Mouse (Mus musculus) brain, embryonic 18.5 days (tissue): ENCODE results near the gene Rcan1.
"Not testable (repeated sequence)": the region's sequence is repeated elsewhere in the genome, so short reads cannot be mapped to it uniquely, and the experiment has no call there.

ENCODE experiments used
- DNase-seq: peaks from one replicate; pipeline ENCODE4 v3.0.0-alpha.2; 2012; ENCODE audit warnings: low read depth, low spot score

Rcan1 gene

DNA sequence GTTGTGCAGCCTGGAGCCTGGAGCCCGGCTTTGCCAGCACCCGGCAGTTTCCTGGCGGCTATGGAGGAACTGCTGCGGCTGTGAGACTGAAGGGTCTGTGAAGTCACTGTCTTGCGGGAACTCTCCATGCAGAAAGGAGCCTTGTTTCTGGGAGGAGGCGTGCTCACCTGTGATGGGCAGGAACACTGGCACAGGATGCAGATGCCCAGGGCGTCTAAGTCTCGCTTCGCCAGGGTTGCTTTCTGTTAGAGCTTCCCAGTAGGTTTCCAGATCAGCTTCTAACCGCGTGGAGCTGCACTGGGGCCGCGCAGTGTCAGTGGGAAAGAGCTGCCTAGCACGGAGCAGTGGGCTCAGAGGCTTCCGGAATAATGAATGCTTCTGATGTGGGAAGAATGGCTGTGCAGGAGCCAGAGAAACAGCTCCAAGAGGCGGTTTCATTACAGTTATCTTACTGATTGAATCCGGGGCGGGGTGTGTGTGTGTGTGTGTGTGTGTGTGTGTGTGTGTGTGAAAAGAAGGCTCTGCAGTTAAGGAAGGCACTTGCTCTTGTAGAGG lies 35.2 kb downstream of the Rcan1 start:
- DNase-seq = no peak

DNA sequence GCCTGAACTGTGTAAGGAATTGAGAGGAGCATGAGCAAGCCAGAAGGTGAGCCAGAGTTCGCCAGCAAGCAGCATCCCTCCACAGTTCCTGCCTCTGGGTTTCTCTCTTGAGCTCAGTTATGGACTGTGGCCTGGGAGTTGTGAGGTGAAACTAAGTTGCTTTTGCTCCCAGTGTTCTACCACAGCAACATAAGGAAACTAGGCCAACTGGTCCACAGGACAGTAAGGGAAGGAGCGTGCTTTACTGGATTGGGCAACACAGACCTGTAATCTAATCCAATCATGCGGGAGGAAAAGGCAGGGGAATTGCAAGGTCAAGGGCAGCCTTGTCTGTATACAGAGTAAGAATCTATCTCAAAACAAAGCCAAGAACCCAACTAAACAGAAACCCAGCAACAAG lies 37.5 kb downstream of the Rcan1 start:
- no peak for DNase-seq

DNA sequence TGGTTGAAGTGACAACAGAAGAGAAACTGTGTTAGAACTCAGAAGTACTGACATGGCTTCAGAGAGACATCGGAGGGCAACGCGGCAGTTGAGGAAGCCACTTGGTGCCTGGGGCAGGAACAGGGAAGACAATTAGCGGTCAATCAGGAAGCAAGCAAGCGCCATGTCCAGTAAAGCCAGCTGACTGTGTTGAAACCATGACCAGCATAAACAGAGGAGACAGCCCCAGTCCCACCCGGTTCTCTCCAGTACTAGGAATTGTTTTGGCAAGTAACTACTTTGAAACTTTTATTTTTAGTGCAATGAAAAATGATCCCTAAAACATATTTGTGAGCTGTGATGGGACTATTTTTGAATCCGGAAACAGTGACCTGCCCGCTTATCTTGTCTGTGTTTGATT lies 39.9 kb downstream of the Rcan1 start:
- no peak for DNase-seq

DNA sequence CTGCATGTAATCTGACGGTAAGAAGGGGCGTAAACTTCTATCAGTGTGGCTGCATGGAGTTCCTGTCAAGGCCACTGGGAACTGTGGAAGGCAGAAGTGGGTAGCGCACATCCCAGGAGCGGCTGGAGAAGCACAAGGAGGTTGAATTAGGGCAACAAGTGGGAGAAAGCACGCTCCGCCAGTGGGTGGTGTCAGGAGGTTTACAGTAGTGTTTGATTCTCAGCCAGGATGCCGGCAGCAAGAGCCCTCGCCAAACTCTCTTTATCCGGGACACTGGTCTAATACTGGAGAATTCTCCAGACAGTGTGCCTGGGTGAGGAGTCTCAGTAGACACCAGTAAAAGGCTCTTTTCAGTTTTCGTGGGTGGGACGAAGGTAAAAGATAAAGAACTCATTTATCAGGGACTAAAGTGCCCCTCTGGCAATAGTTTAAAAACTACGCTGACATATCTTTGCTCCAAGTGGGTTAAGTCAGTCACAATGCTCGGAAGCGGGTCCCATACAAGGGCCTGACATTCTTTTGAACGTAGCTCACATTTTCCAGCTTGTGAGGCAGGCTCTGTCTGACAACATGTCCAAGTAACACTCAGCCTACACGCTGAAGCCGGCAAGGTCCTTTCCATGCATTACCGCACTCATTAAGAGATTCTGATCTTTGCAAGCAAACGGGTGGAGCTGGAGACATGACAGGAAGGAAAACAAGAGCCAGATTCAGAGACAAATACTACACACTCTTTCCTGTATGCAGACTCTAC lies 42.3 kb downstream of the Rcan1 start:
- no peak for DNase-seq

DNA sequence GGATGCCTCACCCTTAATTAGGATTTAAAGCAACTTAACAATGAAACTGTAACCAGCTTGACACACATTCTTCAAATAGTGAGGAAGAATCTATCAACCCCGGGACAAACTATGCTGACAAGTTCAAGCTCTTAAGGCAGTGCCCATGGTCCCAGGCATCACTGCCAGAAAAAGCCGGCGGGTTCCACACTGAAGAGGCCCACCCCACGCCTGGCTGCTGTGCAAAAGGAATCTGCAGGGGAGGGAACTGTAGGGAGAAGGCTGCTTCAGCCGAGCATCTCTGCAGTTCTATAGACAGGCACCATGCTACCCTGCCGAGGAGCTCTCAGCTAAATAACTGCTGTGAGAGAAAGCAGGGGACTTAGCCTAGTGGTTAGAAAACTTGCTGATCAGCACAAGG lies 44.0 kb downstream of the Rcan1 start:
- DNase-seq = no peak

DNA sequence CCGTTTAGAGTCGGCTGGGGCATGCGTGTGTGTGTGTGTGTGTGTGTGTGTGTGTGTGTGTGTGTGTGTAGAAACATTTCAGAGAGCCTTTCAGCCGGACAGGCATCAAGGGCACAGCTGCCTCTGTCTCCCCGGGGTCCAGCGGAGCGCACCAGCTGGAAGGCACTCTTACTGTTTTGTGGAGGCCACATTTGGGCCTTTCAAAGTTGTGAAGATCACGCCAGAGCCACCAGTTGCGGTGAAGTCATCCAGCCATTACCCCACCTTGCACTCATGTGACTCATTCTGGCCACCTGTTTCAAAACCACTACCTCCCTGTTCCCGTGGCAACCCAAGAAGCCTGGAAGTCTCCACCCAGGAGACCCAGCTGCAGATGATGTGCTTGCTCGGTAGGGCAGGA lies 44.8 kb downstream of the Rcan1 start:
- no peak for DNase-seq

DNA sequence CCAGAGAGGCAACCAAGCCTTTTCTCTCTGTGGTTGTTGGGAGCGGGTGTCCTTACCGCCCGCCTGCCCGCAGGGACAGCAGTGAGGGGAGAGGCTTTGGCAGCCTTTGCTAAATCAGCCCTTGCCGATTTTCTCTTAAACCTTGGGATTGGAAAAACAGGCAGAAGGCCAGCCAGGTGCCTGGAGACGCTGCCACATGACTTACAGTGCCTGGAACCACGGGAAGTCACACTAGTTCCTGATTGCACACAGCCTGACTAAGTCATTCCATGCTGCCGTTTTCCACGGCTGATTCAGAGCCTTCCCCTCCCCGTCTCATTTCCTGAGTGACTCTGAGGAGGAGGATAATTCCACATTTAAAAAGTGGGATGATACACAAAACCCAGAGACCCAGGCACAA lies 47.3 kb downstream of the Rcan1 start:
- DNase-seq = no peak

DNA sequence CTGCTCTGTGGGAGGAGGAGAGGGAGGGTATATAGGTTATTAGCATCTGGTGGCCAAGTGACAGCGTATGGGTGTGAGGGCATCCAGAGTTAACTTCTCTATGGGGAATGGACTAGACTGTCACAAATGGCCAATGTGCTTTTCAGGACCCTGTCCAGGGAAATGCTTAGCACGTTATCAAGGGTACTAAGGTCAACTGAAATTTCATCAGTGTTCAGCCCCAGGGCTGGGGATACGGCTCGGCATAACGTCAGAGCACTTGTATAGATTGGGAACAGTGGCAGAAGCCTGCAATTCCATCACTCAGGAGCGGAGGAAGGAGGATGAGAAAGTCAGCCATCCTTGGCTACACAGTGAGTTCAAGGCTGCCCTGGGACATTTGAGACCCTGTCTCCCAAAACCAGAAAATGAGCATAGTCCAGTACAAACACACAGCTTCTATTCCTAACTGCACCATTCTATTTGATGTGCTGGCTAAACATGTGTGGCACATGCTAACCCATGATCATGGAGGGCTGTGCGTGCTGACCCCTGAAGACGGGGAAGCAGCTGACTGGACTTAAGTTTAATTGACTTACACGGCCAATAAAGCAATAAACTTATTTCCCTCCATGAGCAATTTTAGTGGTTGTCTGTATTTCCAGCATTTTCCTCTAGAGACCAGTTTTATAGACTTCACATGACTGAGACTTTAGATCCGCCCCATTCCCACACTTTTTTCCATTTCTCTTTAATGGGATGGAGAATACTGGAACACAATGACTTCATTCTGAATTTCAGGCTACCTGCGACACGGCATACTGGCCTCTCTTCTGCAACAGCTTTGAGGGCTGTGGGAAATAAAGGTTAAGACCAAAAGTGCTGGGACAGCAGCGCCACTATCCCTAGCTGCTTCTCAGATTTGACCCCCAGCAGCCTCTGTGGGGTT lies 48.0 kb downstream of the Rcan1 start:
- DNase-seq = no peak

DNA sequence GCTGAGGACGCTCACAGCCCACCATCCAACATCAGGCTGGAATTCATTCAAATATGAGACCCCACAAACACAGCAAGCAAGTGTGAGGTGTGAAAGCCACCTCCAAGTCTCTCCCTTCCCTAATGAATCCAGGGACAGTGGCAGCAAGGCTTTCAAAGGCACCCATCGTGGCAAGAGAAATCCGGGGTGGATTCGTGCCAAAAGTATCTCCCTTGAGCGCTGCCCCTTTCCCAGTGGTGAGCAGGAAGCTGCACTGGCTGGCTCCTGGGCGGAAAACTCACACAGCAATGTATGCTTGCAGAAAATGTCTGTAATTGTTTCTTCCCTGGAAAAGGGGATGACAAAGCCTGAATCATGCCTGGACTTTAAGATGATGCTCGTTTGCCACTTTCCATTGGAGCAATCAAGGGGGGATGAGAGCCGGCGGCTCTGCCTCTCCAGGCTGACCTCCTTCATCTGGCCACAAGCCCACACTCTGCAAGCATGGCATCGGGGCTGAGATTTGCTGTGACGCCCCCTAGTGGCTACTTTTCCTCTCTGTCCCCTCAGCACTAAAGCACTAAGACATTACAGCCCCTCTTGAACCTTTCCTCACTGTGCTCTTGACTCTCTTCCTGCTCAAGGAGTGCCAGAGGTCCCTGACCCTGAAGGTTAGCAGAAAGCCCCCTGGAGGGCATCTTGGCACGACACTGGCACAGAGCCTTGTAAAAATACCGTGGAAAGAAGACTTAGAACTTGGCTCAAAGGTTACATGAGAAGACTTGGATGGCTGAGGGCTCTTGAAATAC lies 49.3 kb downstream of the Rcan1 start:
- DNase-seq = no peak

DNA sequence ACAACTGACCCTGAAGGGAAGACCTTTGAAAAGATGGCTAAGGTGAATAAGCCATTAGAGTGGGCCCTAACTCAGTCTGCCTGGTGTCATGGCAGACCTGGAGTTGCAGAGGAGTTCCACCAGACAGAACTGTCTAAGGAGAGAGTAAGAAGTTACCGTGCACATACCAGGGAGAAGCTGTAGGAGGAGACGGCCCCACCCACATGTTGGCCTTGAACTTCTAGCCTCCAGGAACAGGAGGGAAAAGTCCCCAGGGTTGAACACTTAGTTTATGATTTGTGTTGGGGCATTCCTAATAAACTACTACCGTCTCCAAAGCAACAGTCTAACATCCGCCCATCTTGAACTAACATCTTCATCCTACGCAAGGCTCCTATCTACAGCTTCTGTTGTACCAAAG lies 50.0 kb downstream of the Rcan1 start:
- DNase-seq = no peak

DNA sequence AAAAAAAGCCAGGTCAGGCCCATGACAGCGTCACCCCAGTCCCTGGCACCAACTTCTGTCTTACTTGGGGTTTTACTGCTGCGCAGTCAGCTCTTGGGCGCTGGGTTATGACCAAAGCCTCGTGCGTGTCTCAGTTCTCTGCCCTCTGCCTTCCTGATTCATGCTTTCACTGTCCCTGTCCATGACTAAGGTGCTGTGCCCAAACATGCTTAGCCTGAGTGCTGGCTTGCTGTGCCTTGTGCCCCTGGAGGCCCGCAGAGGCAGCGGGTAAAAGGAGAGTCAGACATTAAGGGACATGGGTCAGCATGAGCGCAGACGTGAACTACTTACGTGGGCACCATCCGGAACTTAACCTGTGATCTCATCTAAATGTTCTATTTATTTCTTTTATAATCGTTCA lies 51.6 kb downstream of the Rcan1 start:
- DNase-seq = no peak

DNA sequence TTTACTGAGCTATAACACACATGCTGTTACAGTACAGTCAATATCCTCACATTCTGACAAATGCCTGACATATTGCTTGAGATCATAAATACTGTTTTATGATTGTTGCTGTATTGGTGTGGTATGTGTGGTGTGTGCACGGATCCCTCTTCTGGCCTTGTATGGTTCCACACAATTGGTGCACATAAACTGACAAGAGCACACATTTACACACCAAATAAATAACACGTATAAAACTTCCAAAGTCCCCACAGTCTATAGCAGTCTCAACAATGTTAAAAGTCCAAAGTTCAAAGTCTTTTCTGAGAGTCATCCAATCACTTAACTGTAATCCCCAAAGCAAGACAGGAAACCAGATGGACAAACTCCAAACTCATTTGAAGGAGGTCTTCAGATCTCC lies 53.4 kb downstream of the Rcan1 start:
- DNase-seq = no peak

DNA sequence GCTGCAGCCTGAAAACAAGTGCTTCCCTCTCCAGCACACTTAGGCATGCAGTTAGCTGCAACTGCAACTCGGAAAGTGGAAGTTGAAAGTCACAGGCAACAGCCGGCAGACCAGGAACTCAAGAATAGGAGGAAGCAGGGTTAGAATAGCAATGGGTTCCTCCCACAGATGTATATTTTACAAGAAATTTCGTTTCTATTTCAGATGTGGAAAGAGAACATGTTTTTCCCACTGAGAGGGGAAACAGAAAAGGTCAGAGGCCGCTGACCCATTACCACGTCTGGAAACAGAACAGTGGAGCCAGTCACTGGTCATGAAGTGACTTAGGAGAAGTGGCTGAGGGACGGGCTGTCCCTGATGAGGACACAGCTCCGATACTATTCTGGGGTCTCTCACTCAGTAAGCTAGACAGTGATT lies 55.0 kb downstream of the Rcan1 start:
- DNase-seq = no peak

DNA sequence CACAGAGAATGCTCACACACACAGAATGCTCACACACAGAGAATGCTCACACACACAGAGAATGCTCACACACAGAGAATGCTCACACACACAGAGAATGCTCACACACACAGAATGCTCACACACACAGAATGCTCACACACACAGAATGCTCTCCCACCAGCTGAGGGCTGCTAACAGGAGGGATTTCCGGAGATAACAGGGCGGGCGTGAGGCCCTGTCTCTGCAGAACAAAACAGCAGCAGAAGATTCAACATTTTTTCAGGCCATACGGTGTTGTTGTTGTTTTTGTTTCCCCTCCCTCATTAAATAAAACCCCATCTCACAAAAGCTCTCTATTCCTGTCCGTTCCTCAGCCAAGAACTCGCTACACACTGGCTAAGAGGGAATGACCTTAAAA lies 55.6 kb downstream of the Rcan1 start:
- DNase-seq = not testable (repeated sequence)

DNA sequence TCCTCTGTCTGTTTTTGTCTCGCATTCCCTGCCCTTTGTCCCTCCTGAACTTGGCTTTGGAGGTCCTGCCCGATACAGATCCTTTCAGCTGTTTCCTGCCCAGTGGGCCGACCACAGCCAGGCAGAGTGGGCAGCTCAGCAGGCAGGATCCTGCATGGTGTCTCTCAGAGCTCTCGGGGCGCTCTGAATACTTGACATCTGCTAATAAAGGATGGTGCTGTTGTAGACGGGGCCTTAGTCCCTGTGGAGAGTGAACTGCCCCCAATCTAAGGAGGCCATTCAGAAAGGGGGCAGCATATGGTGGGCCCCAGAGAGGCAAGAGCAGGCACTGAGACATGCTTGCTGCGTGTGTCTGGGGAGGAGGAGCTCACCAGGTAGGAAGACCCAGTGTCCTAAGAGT lies 57.8 kb downstream of the Rcan1 start:
- no peak for DNase-seq

DNA sequence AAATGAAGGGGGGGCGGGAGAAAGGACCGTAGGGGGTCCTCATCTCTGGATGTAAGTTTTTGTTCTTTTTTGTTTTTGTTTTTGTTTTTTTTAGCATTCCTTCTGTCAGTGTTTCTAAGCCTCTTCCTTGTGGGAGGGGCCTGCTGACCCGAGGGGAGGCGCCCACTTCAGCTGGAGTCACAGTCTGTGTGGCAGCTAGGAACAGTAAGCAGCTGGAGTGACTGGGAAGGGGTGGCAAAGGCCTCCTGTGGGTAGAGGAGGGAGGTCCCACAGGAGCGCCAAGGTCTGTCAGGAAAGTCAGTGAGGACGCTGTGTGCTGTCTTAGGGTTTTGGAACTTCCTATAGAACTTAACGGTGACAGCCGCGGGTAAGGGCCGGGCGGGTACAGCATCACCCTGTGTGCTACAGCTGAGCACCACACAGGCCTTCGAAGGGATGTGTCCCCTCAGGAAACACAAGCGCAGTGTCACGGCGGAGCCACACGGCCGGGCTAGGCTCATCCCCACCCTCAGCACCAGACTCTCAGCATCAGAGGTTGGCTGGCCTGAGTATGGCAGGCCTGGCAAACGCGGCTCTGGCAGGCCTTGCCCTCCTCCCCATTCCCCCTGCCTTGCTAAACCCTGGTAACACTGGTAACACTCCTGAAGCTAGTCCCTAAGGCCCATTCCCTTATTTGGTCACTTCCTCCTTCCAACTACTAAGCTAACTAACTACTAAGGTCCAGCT lies 58.5 kb downstream of the Rcan1 start:
- DNase-seq = no peak

DNA sequence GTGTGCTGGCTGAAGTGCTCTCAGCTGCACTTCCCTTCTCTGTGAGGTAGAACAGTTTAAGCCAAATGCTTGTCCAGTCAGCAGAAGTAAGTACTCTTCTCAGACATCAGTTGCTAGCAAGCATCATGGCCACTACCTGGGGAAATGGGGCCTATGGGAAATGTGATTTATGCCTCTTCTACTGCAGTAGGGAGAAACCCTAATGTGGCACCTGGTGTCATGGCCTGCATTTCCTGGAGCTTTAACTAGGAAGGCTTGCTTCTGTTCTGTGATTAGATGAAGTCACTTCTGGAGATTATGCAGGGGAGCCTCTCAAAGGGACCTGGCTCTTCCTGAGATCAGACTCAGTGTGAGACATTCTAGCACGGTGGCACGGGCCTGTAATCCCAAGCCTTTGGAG lies 60.3 kb downstream of the Rcan1 start:
- DNase-seq = no peak

DNA sequence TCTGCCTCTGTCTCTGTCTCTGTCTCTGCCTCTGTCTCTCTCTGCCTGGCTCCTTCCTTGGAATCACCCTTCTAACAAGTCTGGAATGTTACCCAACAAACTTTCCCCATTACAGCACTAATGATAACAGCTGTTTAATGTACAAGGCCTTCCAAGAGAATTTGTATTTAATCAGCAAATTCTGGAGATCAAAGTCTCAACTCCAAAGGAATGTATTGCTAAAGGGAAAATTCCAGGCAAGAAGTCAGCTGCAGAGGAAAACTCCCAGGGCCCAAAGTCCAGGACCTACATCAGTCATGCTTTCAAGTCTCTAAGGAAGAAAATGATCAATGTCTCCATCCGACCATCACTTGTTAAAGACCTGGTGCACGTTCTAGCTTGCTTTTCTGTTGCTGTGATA lies 62.8 kb downstream of the Rcan1 start:
- no peak for DNase-seq

DNA sequence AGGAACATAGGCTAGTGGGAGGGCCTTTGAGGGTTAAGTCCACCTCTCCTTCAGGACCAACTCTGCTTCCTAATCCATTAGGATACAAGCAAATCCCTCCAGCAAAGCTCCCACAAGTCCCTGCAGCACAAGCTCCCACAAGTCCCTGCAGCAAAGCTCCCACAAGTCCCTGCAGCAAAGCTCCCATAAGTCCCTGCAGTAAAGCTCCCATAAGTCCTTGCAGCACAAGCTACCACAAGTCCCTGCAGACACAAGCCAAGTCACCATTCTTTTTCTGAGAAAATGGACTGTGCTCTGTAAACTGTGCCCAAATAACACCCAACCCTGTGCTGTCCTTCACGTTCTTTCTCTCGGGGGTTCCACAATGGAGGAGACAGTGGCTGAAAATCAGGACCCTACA lies 66.5 kb downstream of the Rcan1 start:
- DNase-seq = no peak

DNA sequence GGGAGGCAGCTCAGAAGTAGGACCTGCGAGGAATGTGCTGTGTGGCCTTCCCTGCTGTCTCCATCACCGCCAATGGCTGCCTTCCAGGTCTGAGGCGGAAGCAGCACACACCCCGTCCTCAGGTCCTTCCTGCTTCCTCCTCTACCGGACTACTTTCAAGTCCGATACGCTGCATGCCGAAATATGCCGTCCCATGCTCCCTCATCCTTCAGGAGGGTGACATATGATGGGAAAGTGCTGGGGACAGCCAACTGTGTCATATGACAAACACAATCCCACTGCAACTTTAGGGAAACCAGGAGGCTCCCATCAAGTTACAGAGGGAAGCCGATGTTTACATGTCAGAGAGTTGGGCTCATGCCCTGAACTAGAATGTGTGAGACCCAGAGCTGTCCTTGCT lies 67.6 kb downstream of the Rcan1 start:
- no peak for DNase-seq

DNA sequence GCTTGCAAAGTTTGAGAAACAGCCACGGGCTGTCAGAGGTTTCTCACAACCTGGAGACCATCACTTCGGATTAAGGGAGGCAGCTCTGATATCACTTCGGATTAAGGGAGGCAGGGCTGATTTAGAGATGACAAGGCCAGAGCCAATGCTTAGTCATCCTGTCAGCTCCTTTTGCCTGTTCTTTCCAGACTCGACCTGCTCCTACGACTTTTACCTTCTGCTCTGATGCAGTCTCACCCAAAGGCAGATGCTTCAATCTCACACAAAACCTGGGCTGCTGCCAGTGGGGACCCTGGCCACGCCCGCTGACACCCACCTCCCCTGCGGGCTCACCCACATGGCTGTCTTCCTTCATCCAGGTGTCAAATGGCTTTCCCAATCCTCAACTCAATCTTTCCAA lies 68.5 kb downstream of the Rcan1 start:
- DNase-seq = no peak
